Mouse (Mus musculus) MEL (cell line): ENCODE measurements around the gene Fstl3. TPM values are rescaled to one million over a fixed set of nuclear protein-coding genes. Genes with fewer than 3 reads are reported as not detected.

ENCODE experiments used
- DNase-seq: peaks from one replicate; pipeline ENCODE4 v3.0.0; 2011; ENCODE audit warnings: low read depth, low spot score
- H3K27ac ChIP-seq: 2 replicates; pipeline ENCODE4 v1.5.1; 2012; ENCODE audit warnings: low read depth, mild to moderate bottlenecking, control low read depth, low read length, moderate library complexity; ENCODE audit not compliant: control insufficient read depth
- H3K27me3 ChIP-seq, 2 experiments: fragments of 150-350 bp in 1 of 2; sonication (generic) in 1 of 2; 2 replicates each; pipeline ENCODE4 v1.6.1; 2012; ENCODE audit warnings: low read length in 2 of 2, mild to moderate bottlenecking in 2 of 2, improper control_type of control experiment in 1 of 2, moderate library complexity in 1 of 2; ENCODE audit not compliant: insufficient read depth in 2 of 2, control insufficient read depth in 1 of 2
- H3K36me3 ChIP-seq, 2 experiments: 2 replicates each; pipeline ENCODE4 v1.6.1; 2012 to 2014; ENCODE audit warnings: low read length in 2 of 2, improper control_type of control experiment in 1 of 2, inconsistent platforms in 1 of 2, mild to moderate bottlenecking in 1 of 2; ENCODE audit not compliant: insufficient read depth in 2 of 2, control insufficient read depth in 1 of 2
- H3K4me1 ChIP-seq, 2 experiments: fragments of 150-350 bp in 1 of 2; sonication (generic) in 1 of 2; 2 replicates each; pipeline ENCODE4 v1.6.1; 2012; ENCODE audit warnings: low read length in 2 of 2, improper control_type of control experiment in 1 of 2, mild to moderate bottlenecking in 1 of 2; ENCODE audit not compliant: insufficient read depth in 2 of 2, control insufficient read depth in 1 of 2
- H3K4me3 ChIP-seq, 2 experiments: fragments of 150-350 bp in 1 of 2; sonication (generic) in 1 of 2; 2 replicates each; pipeline ENCODE4 v1.5.1; 2012; ENCODE audit warnings: low read depth in 2 of 2, low read length in 2 of 2, mild to moderate bottlenecking in 2 of 2, moderate library complexity in 2 of 2, control low read depth in 1 of 2, improper control_type of control experiment in 1 of 2; ENCODE audit not compliant: control insufficient read depth in 1 of 2, insufficient read depth in 1 of 2
- H3K79me2 ChIP-seq: 2 replicates; pipeline ENCODE4 v1.6.1; 2012; ENCODE audit warnings: mild to moderate bottlenecking, low read length, moderate library complexity; ENCODE audit not compliant: control insufficient read depth, poor library complexity, insufficient read depth
- H3K9ac ChIP-seq: 2 replicates; pipeline ENCODE4 v1.6.1; 2012; ENCODE audit warnings: low read depth, mild to moderate bottlenecking, control low read depth, low read length, moderate library complexity; ENCODE audit not compliant: control insufficient read depth, poor library complexity, severe bottlenecking
- H3K9me3 ChIP-seq: fragments of 150-350 bp; sonication (generic); replicated peaks from 2 replicates; pipeline ENCODE4 v1.6.1; 2012; ENCODE audit warnings: mild to moderate bottlenecking, low read length, improper control_type of control experiment, moderate library complexity; ENCODE audit not compliant: insufficient read depth
- BHLHE40 ChIP-seq: IDR thresholded peaks from 2 replicates; pipeline ENCODE4 v1.6.1; 2012; ENCODE audit warnings: low read depth, mild to moderate bottlenecking, inconsistent platforms, low read length, improper control_type of control experiment, borderline replicate concordance
- CHD1 ChIP-seq: IDR thresholded peaks from 2 replicates; pipeline ENCODE4 v1.6.1; 2012; ENCODE audit warnings: low read depth, mild to moderate bottlenecking, inconsistent platforms, low read length, improper control_type of control experiment
- CHD2 ChIP-seq: IDR thresholded peaks from 2 replicates; pipeline ENCODE4 v1.6.1; 2011; ENCODE audit warnings: low read length, improper control_type of control experiment
- E2F4 ChIP-seq: IDR thresholded peaks from 2 replicates; pipeline ENCODE4 v1.6.1; 2011; ENCODE audit warnings: low read depth, low read length, improper control_type of control experiment, borderline replicate concordance
- ELF1 ChIP-seq: IDR thresholded peaks from 2 replicates; pipeline ENCODE4 v1.6.1; 2014; ENCODE audit warnings: low read depth, mild to moderate bottlenecking, inconsistent platforms, low read length, improper control_type of control experiment, moderate library complexity
- EP300 ChIP-seq, 2 experiments: IDR thresholded peaks; 2 replicates each; pipeline ENCODE4 v1.6.1; 2011; ENCODE audit warnings: improper control_type of control experiment in 2 of 2, low read length in 2 of 2, low read depth in 1 of 2, mild to moderate bottlenecking in 1 of 2
- ETS1 ChIP-seq: IDR thresholded peaks from 2 replicates; pipeline ENCODE4 v1.6.1; 2012; ENCODE audit warnings: low read depth, mild to moderate bottlenecking, inconsistent platforms, low read length, improper control_type of control experiment, moderate library complexity
- GABPA ChIP-seq: IDR thresholded peaks from 2 replicates; pipeline ENCODE4 v1.6.1; 2012; ENCODE audit warnings: low read depth, mild to moderate bottlenecking, inconsistent platforms, low read length, improper control_type of control experiment, moderate library complexity
- HCFC1 ChIP-seq: IDR thresholded peaks from 2 replicates; pipeline ENCODE4 v1.6.1; 2012; ENCODE audit warnings: low read depth, mild to moderate bottlenecking, inconsistent platforms, low read length, improper control_type of control experiment, moderate library complexity
- JUND ChIP-seq: IDR thresholded peaks from 2 replicates; pipeline ENCODE4 v1.6.1; 2011; ENCODE audit warnings: low read depth, mild to moderate bottlenecking, improper control_type of control experiment, low read length
- KAT2A ChIP-seq: conservative IDR thresholded peaks from 2 replicates; pipeline ENCODE4 v1.6.1; 2012; ENCODE audit warnings: low read depth, low read length, improper control_type of control experiment, inconsistent platforms
- MAFK ChIP-seq: IDR thresholded peaks from 2 replicates; pipeline ENCODE4 v1.6.1; 2011; ENCODE audit warnings: low read depth, mild to moderate bottlenecking, low read length, improper control_type of control experiment, borderline replicate concordance
- MAX ChIP-seq: IDR thresholded peaks from 2 replicates; pipeline ENCODE4 v1.6.1; 2011; ENCODE audit warnings: low read length, improper control_type of control experiment
- MAZ ChIP-seq: IDR thresholded peaks from 2 replicates; pipeline ENCODE4 v1.6.1; 2012; ENCODE audit warnings: low read depth, mild to moderate bottlenecking, inconsistent platforms, low read length, improper control_type of control experiment
- MEF2A ChIP-seq: IDR thresholded peaks from 2 replicates; pipeline ENCODE4 v1.6.1; 2014; ENCODE audit warnings: low read depth, mild to moderate bottlenecking, inconsistent platforms, low read length, improper control_type of control experiment; ENCODE audit not compliant: poor library complexity, insufficient replicate concordance, severe bottlenecking; ENCODE audit errors: extremely low read depth
- MXI1 ChIP-seq: IDR thresholded peaks from 2 replicates; pipeline ENCODE4 v1.6.1; 2011; ENCODE audit warnings: mild to moderate bottlenecking, low read depth, low read length, improper control_type of control experiment
- MYB ChIP-seq: IDR thresholded peaks from 2 replicates; pipeline ENCODE4 v1.6.1; 2011; ENCODE audit warnings: mild to moderate bottlenecking, low read depth, low read length, improper control_type of control experiment
- MYC ChIP-seq: IDR thresholded peaks from 2 replicates; pipeline ENCODE4 v1.6.1; 2011; ENCODE audit warnings: low read depth, mild to moderate bottlenecking, low read length, improper control_type of control experiment, moderate library complexity
- NELFE ChIP-seq: IDR thresholded peaks from 2 replicates; pipeline ENCODE4 v1.6.1; 2011; ENCODE audit warnings: low read depth, low read length, improper control_type of control experiment
- NRF1 ChIP-seq: IDR thresholded peaks from 2 replicates; pipeline ENCODE4 v1.6.1; 2014; ENCODE audit warnings: low read depth, mild to moderate bottlenecking, inconsistent platforms, low read length, improper control_type of control experiment, moderate library complexity; ENCODE audit not compliant: poor library complexity, insufficient read depth, severe bottlenecking
- POLR2A ChIP-seq, 2 experiments: IDR thresholded peaks; 2 replicates each; pipeline ENCODE4 v1.6.1; 2011 to 2012; ENCODE audit warnings: low read length in 2 of 2, mild to moderate bottlenecking in 2 of 2, control low read depth in 1 of 2, improper control_type of control experiment in 1 of 2, low read depth in 1 of 2, moderate library complexity in 1 of 2; ENCODE audit not compliant: control insufficient read depth in 1 of 2, insufficient read depth in 1 of 2, poor library complexity in 1 of 2
- POLR2AphosphoS2 ChIP-seq: IDR thresholded peaks from 2 replicates; pipeline ENCODE4 v1.6.1; 2011; ENCODE audit warnings: low read length, improper control_type of control experiment
- POLR2AphosphoS5 ChIP-seq: IDR thresholded peaks from 2 replicates; pipeline ENCODE4 v1.6.1; 2012; ENCODE audit warnings: low read depth, borderline replicate concordance, mild to moderate bottlenecking, inconsistent platforms, low read length, moderate library complexity, mixed read lengths
- RCOR1 ChIP-seq: IDR thresholded peaks from 2 replicates; pipeline ENCODE4 v1.6.1; 2012; ENCODE audit warnings: low read depth, mild to moderate bottlenecking, inconsistent platforms, low read length, improper control_type of control experiment
- SIN3A ChIP-seq: IDR thresholded peaks from 2 replicates; pipeline ENCODE4 v1.6.1; 2012; ENCODE audit warnings: low read length, improper control_type of control experiment, inconsistent platforms
- SMC3 ChIP-seq: IDR thresholded peaks from 2 replicates; pipeline ENCODE4 v1.6.1; 2011; ENCODE audit warnings: low read depth, low read length, improper control_type of control experiment
- TAL1 ChIP-seq: IDR thresholded peaks from 2 replicates; pipeline ENCODE4 v1.6.1; 2012; ENCODE audit warnings: mild to moderate bottlenecking, inconsistent platforms, low read length, moderate library complexity, mixed read lengths
- TBP ChIP-seq: IDR thresholded peaks from 2 replicates; pipeline ENCODE4 v1.8.0; 2011; ENCODE audit warnings: low read depth, low read length, improper control_type of control experiment
- TCF12 ChIP-seq: IDR thresholded peaks from 2 replicates; pipeline ENCODE4 v1.6.1; 2014; ENCODE audit warnings: low read depth, mild to moderate bottlenecking, inconsistent platforms, low read length, improper control_type of control experiment, moderate library complexity
- USF1 ChIP-seq: IDR thresholded peaks from 2 replicates; pipeline ENCODE4 v1.6.1; 2014; ENCODE audit warnings: low read depth, mild to moderate bottlenecking, inconsistent platforms, low read length, improper control_type of control experiment, moderate library complexity
- USF2 ChIP-seq, 2 experiments: IDR thresholded peaks; 2 replicates each; pipeline ENCODE4 v1.6.1; 2011 to 2012; ENCODE audit warnings: improper control_type of control experiment in 2 of 2, low read length in 2 of 2, borderline replicate concordance in 1 of 2, inconsistent platforms in 1 of 2, low read depth in 1 of 2, mild to moderate bottlenecking in 1 of 2; ENCODE audit not compliant: insufficient read depth in 1 of 2
- ZC3H11A ChIP-seq: IDR thresholded peaks from 2 replicates; pipeline ENCODE4 v1.6.1; 2012; ENCODE audit warnings: low read depth, mild to moderate bottlenecking, inconsistent platforms, low read length, improper control_type of control experiment
- ZKSCAN1 ChIP-seq: IDR thresholded peaks from 2 replicates; pipeline ENCODE4 v1.6.1; 2012; ENCODE audit warnings: low read depth, mild to moderate bottlenecking, inconsistent platforms, low read length, improper control_type of control experiment, moderate library complexity
- ZMIZ1 ChIP-seq: IDR thresholded peaks from 2 replicates; pipeline ENCODE4 v1.6.1; 2012; ENCODE audit warnings: low read depth, mild to moderate bottlenecking, inconsistent platforms, low read length, improper control_type of control experiment, moderate library complexity
- ZNF384 ChIP-seq: IDR thresholded peaks from 2 replicates; pipeline ENCODE4 v1.6.1; 2012; ENCODE audit warnings: low read depth, mild to moderate bottlenecking, inconsistent platforms, low read length, improper control_type of control experiment
- polyA plus RNA-seq, 2 experiments: library from polyadenylated mRNA; stranded (reverse) in 1 of 2; unstranded in 1 of 2; fragments of >175 nt in 1 of 2; fragments of >200 nt in 1 of 2; gene quantifications; 2 replicates each; pipeline versions ENCODE4 v1.2.1 to v1.2.4; 2012; ENCODE audit warnings: low replicate concordance in 2 of 2, low read depth in 1 of 2; ENCODE audit not compliant: insufficient read length in 2 of 2, insufficient read depth in 1 of 2, missing spikeins in 1 of 2
- total RNA-seq: library from RNA; depleted of rRNA; stranded (reverse); fragments of 300-350 nt; gene quantifications from 2 replicates; pipeline ENCODE4 v1.2.3, GENCODE M21; 2012; rRNA removed

The Fstl3 gene
- 2.2 and 4.3 TPM in 2 replicates for total RNA-seq
- 1 to 10 TPM in 1 of 2 experiments, not detected in 1; 7.1 TPM for polyA plus RNA-seq

DNA sequence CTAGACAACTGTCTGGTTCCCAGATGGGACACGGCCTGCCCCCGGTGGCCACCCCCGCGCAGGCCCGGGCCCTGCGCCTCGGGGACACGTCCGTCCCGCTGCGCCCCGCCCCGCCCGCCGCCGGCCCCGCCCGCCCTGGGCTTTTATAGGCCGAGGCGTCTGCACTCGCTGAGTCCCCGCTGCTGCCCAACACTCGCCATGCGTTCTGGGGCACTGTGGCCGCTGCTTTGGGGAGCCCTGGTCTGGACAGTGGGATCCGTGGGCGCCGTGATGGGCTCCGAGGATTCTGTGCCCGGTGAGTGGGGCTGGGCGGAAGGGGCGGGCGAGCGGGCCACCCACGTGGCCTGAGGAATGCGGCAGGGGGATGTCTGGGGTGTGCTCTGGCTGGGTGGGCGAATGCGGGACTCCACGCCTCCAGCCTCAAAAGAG is at the start of gene Fstl3:
Fstl3 (plus strand) TSS at position 170 of the 429 bp plus-strand sequence.
- Histone ChIP-seq H3K9ac (peak within 1 kb of the TSS; percentile 67), H3K36me3 (no peaks in the 10 kb centered on the region), H3K9me3 (no peaks in the 10 kb centered on the region), H3K79me2 (no peaks in the 10 kb centered on the region), H3K27ac (no peak within 1 kb of the TSS), H3K4me1 (peaks cover 0 to 8% of the 10 kb centered on the region in 2 experiments; a peak in 1 of 4 replicates), H3K4me3 (peak within 1 kb of the TSS; percentile 35 to 72), H3K27me3 (no peaks in the 10 kb centered on the region)
- DNase-seq, result peak; percentile 44
- TF ChIP-seq USF2 (IDR thresholded peaks at IDR 0.05; ENCODE audit: borderline replicate concordance in 1 of 2, insufficient read depth in 1 of 2, low read depth in 1 of 2, low read length in 2 of 2), result no peak
- no peak for TF ChIP-seq TCF12
- TF ChIP-seq ZKSCAN1, result no peak
- no peak for TF ChIP-seq MAX
- no peak for TF ChIP-seq JUND
- TF ChIP-seq TBP, result no peak
- no peak for TF ChIP-seq POLR2AphosphoS2
- no peak for TF ChIP-seq MAFK
- TF ChIP-seq KAT2A, result no peak
- TF ChIP-seq BHLHE40, result no peak
- TF ChIP-seq SIN3A, result peak; percentile 3; the same call in 1 of the 2 replicates
- no peak for TF ChIP-seq RCOR1
- TF ChIP-seq ETS1, result no peak
- TF ChIP-seq USF1, result peak; percentile 58
- no peak for TF ChIP-seq SMC3
- TF ChIP-seq NELFE, result no peak; the same call in 1 of the 2 replicates
- no peak for TF ChIP-seq HCFC1
- no peak for TF ChIP-seq TAL1
- TF ChIP-seq MYC, result no peak
- TF ChIP-seq CHD2, result no peak
- no peak for TF ChIP-seq MAZ
- TF ChIP-seq ZNF384, result no peak
- TF ChIP-seq EP300 (IDR thresholded peaks at IDR 0.05; ENCODE audit: low read depth in 1 of 2, low read length in 2 of 2), result no peak
- no peak for TF ChIP-seq MYB
- no peak for TF ChIP-seq ELF1
- TF ChIP-seq CHD1, result no peak
- TF ChIP-seq POLR2AphosphoS5, result no peak
- TF ChIP-seq NRF1, result no peak
- TF ChIP-seq GABPA, result no peak
- TF ChIP-seq E2F4, result no peak
- peak; percentile 28 to 43; a peak in 1 of 4 replicates for TF ChIP-seq POLR2A (IDR thresholded peaks at IDR 0.05; ENCODE audit: control insufficient read depth in 1 of 2, insufficient read depth in 1 of 2, low read depth in 1 of 2, low read length in 2 of 2, poor library complexity in 1 of 2)
- no peak for TF ChIP-seq MEF2A
- TF ChIP-seq ZC3H11A, result no peak
- TF ChIP-seq ZMIZ1, result no peak
- TF ChIP-seq MXI1, result peak; percentile 49; the same call in 1 of the 2 replicates
